Mouse (Mus musculus): ENCODE measurements around the gene Ntrk3.

Ntrk3 gene

DNA sequence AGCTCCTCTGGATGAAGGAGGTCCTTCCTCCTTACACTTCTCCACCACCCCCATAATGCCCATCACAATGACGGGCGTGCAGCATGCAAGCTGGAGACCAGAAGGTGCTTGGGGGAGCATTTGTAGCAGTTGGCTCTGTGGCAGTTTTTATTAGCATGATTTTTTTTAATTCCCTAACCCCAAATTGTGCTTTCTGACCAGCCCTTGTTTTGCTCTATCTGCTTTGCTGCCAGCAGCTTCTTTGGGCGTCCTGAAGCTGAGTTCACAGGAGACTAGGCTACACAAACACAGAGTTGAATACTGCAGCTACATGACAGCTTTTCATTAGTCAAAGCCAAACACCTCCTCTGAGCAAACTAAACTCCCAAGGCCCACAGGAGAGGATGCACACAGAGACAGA is 296.9 kb downstream of the Ntrk3 start:
- no peak for DNase-seq (ENCODE audit: low spot score)

DNA sequence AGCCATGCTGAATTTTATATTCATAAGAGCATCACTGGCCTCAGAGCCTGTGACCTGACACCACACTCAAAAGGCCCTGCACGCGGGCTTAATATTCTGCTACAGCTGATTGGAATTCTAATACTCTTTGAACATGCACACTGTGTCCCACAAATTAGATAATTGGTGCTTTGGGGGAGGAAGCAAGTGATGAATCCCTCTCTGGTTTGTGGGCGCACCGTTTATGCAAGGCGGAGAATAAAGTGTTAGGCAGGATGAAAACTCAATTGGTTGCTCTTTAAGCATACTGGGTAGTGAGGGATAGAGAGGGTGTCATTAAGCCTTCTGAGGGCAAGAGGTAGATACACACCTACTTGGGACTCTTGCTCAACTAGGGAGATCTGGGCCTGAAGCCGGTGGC is 297.3 kb downstream of the Ntrk3 start:
- no peak for DNase-seq (ENCODE audit: low spot score)

DNA sequence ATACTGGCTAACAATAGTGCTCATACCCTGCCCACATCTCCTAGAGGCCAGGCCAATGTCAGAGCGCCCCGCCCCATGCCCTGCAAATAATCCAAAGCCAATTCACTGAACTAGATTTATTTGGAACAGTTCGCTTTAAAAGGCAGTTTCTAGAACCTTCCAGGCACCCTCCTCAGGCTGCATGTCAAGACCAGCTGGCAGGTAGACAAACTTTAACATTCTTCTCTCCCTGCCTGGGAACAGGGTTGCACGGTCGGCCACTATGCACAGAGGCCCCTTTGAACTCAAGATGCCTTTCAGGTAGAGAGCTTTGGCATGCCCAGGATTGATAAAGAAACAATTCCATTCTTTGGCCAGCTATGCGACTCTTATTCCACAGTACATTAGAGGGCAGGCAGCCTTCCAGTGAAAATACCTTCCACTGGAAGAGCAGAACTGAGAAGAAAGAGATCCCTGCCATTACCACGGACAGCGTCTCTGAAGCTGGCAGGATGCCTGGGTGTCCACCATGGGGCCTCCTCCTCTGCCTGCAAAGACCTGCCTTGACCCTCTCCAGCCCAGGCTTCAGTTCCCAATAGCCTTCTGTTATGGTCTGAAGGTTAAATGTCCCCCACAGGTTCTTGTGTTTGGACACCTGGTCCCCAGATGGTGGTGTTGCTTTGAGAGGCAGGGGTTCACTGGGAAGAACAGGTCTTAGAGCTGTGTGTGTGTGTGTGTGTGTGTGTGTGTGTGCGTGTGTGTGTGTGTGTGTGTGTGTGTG is 298.3 kb downstream of the Ntrk3 start:
- DNase-seq (ENCODE audit: low spot score), result no peak

DNA sequence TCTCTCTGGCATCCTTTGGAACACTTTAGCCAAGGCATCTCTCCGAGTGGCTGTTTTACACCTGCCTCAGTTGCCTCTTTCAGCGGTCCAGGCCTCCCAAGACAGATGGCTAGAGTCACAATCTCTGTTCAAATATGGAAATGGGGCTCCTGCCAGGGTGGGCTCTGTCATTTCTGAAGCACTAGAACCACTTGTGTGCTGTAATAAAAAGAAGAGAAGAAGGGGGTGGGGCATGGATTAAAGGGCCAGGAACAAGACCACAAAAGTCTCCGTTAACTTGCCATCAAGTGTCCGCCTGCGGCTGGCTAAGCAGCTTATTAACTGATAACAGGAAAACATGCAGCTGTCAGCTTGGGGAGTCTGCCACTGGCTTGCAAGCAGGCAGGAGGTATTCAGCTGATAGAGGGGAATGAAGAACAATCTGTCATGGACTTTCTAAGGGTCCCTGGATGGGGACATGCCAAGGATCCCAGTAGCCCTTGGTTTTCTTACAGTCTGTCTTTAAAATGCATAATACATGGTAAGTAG is 304.1 kb downstream of the Ntrk3 start:
- DNase-seq (ENCODE audit: low spot score), result no peak

DNA sequence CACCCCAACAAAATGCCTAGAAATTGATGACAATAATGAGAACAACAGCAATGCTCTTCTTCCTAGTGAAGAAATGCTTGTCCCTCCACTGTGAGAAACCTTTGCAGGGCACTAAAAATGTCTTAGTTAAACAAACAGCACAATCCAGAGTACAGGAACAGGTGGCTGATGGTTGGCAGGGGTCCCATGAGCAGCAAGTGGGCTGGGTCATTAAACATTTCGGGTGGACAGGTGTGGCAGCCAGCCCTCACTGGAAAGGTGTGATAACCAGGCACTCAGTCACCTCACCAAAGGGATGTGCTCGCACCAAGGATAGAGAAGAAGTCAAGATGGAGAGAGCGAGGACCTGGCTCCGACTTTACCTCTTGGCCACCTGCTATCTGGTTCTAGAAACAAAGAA is 306.2 kb downstream of the Ntrk3 start:
- no peak for DNase-seq (ENCODE audit: low spot score)

DNA sequence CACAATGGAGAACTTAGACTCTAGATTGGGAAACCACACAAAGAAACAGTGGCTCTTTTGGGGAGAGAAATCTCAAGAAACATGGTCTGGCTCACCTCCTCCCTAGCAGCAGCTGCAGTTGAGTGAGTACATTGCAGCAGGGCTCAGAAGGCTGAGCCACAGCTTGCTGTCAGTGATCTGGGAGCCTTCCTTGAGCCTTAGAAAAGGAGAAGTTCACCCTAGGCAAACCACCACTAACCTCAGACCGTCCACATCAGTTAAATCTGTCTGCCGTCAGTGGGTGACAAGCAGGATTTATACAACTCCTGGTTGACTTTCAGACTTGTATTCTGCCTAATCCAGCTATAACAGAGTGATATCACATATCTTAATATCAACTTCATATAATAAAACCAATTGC is 325.6 kb downstream of the Ntrk3 start:
- no peak for DNase-seq (ENCODE audit: low spot score)

DNA sequence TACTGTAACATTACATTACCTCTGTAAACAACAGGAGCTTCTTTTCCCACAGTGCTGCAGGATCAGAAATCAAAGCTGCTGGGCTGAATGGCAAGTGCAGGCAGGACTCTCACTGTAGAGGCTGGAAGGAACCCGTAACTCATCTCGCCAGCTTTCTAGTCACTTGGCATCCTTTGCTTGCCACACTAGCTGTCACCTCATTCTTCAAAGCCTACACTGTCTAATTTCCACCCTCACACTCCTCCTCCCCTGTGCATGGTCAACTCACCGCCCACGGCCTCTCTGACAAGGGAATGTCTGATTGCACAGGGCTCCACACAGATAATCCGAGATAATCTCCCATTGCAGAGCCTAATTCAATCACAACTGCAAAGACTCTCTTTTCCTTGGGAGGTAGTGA is 327.8 kb downstream of the Ntrk3 start:
- no peak for DNase-seq (ENCODE audit: low spot score)

DNA sequence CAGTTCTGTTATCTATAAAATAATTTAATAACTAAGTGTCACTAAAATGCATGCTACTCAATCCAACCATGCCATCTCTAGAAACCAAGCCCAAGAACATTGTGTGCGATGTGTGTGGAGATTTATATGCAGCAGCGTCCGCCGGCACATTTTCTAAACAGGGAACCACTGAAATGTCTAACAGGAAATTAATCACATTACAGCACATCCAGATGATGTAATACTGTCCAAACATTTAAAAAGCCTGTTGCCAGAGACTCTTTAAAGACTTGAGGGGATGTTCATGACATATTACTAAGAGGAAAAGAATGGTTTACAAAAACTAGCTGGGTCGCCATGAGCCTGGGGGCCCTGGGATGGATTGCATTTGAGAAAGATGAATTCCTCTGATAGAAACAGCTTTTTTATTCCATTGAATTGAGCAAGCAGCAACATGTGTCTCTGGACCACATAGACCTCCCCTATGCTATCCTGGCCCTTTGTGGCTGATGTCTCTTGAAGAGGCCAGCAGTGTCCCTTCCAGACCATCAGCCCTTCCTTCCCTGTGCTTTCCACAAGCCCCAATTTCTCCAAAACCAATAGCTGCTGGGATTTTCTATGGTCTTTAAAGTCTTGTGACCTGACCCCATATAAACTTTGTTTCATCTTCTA is 331.0 kb downstream of the Ntrk3 start:
- no peak for DNase-seq (ENCODE audit: low spot score)

DNA sequence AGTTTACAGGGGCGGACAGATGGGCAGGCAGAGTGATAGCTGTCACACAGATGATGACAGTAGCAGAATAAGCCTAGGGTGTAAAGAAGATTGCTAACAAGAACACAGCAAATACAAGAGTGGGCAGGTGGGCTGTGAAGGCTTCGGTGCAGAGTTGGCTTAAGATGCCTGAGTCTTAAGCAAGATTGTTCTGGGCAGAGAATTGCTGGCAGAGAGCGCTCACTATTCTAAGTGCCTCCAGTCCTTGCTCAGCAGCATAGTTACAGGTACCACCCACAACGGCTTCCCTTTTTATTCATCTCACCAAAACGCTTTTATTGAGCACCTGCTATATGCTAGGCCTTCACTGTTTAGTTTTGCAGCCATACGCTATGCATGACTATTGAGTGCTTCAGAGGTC is 333.3 kb downstream of the Ntrk3 start:
- no peak for DNase-seq (ENCODE audit: low spot score)

DNA sequence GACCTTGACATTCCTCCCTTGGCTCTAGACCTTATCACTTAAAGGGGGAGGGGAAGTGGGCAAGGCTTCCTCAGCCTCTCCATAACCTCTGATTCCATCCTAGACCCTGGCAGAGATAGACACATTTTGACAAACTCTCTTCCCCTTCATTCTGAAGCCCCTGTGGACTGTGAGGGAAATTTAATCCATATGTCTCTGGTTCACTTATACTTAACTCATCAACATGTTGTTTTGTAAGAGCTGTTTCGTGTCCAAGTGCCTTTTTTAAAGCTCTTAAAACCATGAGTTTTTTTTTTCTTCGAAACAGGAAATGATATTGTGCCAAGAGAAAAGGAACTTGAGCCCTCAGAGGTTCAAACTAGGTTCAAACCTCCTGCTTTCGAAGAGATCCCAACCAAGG is 335.3 kb downstream of the Ntrk3 start:
- no peak for DNase-seq (ENCODE audit: low spot score)

DNA sequence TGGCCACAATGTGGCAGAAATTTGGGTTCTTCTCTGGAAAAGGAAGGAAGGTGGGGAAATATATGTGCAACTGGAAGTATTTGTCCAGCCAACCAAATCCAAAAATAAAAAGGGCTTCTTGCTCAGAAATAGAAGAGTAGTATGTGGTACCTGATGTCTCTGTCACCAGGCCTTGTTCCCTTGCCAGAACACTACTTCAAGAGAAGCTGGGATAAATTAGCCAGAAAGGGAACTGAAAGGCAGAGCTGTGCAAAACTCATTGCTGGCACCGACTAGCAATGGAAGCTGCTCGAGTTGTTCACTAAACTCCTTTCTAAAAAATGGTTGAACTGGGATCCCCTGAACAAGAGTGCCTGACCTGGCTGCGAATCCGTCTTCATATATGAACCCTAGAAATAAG is 337.6 kb downstream of the Ntrk3 start:
- DNase-seq (ENCODE audit: low spot score), result no peak

DNA sequence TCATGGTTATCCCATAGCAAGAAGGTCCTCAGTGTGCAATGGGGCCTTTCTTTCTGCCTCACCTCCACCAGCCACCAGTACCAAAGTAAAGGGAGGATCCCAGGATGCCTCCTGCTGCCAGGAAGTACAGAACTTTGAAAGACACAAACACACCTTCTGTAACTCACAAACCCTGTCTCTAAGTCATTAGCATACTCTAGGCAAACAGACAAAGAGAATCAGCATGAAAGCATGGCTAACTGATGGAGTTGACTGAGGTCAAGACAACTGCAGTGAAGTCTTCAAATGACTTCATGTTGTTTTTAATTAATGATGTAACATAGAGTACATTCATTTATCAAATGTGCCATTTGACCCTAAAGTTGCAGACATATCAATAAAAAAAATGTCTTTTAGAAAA is 339.4 kb downstream of the Ntrk3 start:
- DNase-seq (ENCODE audit: low spot score), result no peak

DNA sequence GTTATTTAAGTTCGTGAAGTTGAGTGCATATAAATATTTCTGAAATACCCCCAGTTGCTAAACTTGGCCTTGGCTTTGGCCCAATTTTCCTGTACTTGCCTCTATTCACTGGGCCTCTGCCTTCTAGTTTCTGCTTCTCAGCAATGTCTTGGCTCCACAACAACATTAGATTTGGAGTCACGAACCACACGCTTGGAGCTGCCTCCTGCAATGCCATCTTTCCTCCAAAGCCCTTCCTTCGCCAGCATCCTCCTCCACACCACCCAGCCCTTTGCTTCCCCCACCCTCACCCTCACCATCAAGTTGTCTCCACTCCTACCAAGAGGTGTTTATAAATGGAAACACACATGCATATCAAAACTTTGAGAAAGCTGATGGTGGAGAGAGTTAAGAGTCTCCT is 340.6 kb downstream of the Ntrk3 start:
- DNase-seq (ENCODE audit: low spot score), result no peak

DNA sequence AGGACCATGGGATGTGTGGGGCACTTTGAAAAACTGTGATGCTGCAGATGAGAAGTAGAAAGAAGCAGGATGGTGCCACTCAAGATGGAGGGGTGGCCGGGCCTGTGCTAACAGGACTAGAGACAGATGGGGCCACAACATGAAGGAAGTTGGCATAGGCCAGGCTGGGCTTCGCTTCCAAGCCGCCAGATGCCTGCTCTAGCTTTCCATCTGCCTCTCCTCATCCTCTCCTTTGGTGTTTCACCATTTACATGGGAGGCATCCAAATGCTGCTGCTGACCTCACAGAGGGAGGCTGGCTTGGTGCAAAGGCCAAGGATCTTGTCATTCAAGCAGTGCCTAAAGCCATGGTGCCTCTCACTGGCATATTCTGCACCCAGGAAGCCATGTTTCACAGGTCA is 347.8 kb downstream of the Ntrk3 start:
- DNase-seq (ENCODE audit: low spot score), result no peak

DNA sequence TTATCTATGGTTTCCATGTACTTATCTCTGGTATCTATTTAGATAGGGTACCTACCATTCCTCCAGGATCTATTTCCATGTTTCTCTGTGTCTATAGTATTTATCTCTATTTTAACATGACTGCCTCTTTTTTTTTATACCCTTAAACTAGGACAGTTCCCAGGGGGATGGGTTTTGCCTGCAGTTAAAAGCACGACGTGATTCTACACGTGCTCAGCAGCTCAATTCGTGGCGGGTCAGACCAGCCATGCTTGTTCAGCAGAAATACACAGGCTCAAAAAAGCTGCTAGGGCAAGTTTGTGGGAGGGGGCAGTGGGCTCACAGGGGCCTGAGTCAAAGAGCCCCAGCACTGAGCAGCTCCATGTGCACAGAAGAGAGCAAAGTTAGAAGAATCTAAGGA is 349.7 kb downstream of the Ntrk3 start:
- no peak for DNase-seq (ENCODE audit: low spot score)

DNA sequence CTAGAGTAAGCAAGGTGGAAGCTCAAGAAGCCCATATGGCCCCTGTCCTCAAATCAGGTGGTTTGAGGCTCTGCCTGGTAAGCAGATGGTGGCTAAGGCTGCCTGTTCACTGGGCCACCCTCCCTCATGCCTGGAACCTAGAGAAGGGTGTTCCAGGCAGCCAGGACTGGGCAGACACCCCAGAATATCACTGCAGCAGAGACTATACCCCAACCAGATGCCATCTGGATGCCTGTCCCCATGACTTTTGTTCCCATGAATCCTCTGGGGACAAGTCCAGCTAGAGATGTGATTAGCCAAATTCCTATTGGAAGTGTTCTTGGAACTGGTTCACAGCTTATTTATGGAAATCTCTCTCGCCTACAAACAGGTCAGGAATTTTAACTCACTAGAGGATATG is 351.8 kb downstream of the Ntrk3 start:
- no peak for DNase-seq (ENCODE audit: low spot score)

DNA sequence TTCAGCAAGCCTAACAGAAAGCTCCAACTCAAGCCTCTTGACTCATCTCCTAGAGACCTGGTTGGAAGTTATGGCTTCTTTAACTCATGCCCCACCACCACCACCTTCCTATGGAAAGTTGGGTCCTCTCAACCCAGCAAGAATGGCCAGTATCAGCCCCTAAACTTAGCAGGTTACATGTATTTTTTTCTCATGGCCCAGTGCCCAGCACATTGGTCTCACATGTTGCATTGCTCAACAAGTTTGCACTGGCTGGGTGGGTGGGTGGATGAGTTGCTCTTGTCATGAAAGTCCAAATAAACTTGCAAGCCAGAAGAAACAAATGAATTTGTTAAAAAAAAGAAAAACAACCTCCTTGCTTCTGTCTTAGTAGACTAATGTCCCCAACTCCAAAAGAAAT is 353.7 kb downstream of the Ntrk3 start:
- DNase-seq (ENCODE audit: low spot score), result no peak

DNA sequence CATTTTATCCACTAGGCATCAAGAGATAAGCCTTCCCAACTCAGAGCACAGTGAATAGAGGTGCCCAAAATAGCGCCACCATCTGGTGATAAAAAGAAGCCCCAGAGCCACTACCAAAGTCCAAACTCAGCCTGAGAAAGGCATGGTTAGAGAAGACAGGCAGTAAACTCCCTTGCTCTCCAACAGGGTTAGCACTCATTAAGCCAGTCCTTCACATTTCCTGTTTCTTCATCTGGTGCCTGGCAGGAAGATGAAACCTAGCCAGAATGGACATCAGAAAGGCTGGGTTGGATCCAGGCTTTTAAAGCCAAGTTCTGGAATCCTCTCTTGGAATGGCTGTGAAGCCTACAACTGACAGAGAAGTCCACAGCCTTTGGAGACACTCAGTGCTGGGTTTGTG is 355.7 kb downstream of the Ntrk3 start:
- DNase-seq (ENCODE audit: low spot score), result no peak

DNA sequence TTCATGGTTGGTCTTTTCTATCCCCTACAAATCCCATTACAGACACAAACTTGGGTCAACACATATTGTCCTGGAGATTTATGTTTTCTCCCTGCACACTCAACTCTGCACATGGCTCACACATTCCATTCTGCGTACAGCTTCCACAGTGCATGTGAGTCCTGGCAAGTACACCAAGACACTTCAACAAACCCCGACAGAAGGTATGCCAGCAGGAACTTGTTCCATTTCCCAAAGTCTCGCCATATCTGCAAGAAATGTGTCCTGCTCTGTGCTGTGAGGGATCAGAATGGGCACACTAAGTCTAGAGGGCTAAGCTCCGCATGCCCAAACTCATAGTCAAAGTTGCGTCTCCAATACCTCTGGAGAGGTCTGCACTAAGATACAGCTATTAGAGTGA is 358.0 kb downstream of the Ntrk3 start:
- DNase-seq (ENCODE audit: low spot score), result no peak

DNA sequence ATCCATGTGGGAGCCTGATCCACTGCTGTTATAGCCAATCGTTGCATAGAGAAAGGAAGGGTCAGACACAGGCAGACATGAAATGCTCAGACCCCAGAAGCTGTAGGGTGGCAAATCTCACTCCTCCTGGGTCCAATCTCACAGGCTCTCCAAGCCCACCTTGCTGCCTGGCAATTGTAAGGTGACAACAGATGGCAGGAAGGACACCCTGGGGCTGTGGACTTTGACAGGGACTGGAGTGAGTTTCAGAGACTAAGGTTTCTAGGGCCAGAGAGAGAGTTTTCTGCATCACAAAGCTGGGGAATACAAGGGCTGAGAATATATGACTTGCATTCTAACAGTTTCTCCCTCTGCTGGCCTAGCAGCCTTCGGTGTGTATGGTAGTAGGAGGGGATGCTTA is 359.5 kb downstream of the Ntrk3 start:
- DNase-seq (ENCODE audit: low spot score), result no peak

DNA sequence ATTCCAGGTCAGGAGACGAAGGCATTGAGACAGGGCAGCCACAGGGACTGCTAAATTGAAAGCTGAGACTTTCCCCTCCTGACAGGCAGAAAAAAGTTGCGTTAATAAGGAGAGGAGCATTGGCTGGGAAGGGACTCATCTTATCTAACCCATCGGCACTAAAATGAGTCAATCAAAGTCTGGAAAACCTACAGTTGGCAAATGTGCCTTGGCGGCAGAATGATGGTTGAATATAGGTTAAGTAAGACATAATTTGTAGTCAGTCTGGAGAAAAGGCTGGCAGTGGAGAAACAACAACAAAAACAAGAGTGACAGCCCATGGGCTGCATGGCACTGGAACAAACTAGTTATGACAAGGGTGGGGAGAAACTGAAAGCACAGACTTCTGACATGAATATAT is 360.9 kb downstream of the Ntrk3 start:
- DNase-seq (ENCODE audit: low spot score), result no peak

DNA sequence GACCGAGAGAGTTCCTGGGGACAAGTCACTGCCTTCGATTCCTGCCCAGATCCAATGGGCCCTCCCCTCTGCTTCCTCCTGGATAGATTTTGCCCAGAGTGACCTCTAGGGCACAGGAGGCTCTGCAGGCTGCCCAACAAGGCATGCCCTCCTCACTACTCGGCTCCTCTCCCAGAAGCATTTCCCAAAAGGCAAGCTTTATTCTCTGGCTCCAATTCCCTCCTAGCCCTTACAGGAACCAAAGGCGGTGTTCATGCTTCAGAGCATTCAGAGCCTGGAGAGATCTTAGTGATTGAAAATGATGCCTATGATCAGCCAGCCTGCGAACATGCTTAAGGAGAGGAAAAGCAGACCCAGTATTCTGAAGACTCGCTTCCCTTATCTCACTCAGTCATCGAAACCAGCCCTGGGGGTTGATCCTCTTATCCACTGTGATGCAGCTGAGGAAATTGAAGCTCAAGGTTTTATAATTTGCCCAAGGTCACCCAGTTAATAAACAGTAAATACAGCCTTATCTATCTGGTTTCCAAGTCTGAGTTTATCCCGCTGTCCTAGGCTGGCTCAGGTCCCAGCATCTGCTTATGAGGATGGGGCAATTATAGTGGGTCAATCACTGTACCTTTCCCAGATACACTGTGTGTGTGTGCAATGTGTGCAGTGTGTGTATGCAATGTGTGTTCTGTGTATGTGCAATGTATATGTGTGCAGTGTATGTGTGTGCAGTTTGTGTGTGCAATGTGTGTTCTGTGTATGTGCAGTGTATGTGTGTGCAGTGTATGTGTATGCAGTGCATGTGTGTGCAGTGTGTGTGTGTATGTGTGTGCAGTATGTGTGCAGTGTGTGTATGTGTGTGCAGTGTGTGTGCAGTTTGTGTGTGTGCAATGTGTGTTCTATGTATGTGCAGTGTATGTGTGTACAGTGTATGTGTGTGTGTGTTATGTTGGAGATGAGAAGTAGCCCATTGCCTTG is 376.2 kb downstream of the Ntrk3 start:
- DNase-seq (ENCODE audit: low spot score), result no peak

DNA sequence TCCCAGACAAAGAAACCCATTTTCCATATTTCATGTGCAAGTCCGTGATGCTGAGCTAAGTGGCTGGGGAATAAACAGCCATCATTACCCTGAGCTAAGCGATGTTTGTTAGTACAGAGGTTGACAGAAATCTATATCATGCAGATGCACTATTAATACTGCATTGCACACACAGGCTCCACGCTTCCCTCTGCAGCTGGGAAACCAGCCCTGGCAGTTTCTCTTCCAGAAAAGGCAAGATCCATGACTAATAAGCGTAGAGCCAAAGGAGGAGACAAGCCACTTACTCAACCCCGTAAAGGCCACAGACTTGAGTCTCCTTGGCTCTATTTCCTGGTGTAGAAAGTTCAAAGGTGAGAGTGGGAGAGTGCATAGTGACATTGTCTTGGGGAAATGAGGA is 390.3 kb downstream of the Ntrk3 start:
- no peak for DNase-seq (ENCODE audit: low spot score)
